Mouse (Mus musculus) hindbrain, embryonic 12.5 days (tissue): ENCODE data around the gene Tbx21. TPM values are rescaled to one million over a fixed set of nuclear protein-coding genes. Genes with fewer than 3 reads are reported as not detected.

Experiments
- ATAC-seq: fragments of 200-750 bp; cut with Nextera tagmentation; 2 replicates; pipeline ENCODE4 v1.8.0; 2017; ENCODE audit warnings: moderate TSS enrichment; ENCODE audit not compliant: low FRiP score
- H3K27ac ChIP-seq: fragments of 300-500 bp; sonication (generic); 2 replicates; pipeline ENCODE4 v1.5.1; 2016; ENCODE audit warnings: mild to moderate bottlenecking
- H3K27me3 ChIP-seq: fragments of 300-500 bp; sonication (generic); 2 replicates; pipeline ENCODE4 v1.6.1; 2016; ENCODE audit warnings: mild to moderate bottlenecking
- H3K36me3 ChIP-seq: fragments of 300-500 bp; sonication (generic); 2 replicates; pipeline ENCODE4 v1.6.1; 2016; ENCODE audit warnings: mild to moderate bottlenecking
- H3K4me1 ChIP-seq: fragments of 300-500 bp; sonication (generic); 2 replicates; pipeline ENCODE4 v1.6.1; 2016
- H3K4me2 ChIP-seq: fragments of 300-500 bp; sonication (generic); replicated peaks from 2 replicates; pipeline ENCODE4 v1.6.1; 2016; ENCODE audit warnings: mild to moderate bottlenecking
- H3K4me3 ChIP-seq: fragments of 300-500 bp; sonication (generic); 2 replicates; pipeline ENCODE4 v1.5.1; 2016; ENCODE audit warnings: mild to moderate bottlenecking
- H3K9ac ChIP-seq: fragments of 300-500 bp; sonication (generic); 2 replicates; pipeline ENCODE4 v1.6.1; 2016; ENCODE audit warnings: mild to moderate bottlenecking, moderate library complexity
- H3K9me3 ChIP-seq: fragments of 300-500 bp; sonication (generic); replicated peaks from 2 replicates; pipeline ENCODE4 v1.6.1; 2016; ENCODE audit warnings: mild to moderate bottlenecking
- WGBS: fragments of 180-500 bp; shearing (Covaris S2); methylation state at CpG from one replicate; pipeline ENCODE4 v1.1.7; 2016; 5-methylcytosine and 5-hydroxymethylcytosine counted together
- polyA plus RNA-seq: library from polyadenylated mRNA; unstranded; fragments of >200 nt; fragmentation: Nextera tagmentation; extraction: Ambion mirVana; gene quantifications from 2 replicates; pipeline ENCODE4 v1.2.1, GENCODE M21; 2016

Tbx21 gene
- polyA plus RNA-seq: 0.10 TPM in 1 of 2 replicates, not detected in the other

DNA sequence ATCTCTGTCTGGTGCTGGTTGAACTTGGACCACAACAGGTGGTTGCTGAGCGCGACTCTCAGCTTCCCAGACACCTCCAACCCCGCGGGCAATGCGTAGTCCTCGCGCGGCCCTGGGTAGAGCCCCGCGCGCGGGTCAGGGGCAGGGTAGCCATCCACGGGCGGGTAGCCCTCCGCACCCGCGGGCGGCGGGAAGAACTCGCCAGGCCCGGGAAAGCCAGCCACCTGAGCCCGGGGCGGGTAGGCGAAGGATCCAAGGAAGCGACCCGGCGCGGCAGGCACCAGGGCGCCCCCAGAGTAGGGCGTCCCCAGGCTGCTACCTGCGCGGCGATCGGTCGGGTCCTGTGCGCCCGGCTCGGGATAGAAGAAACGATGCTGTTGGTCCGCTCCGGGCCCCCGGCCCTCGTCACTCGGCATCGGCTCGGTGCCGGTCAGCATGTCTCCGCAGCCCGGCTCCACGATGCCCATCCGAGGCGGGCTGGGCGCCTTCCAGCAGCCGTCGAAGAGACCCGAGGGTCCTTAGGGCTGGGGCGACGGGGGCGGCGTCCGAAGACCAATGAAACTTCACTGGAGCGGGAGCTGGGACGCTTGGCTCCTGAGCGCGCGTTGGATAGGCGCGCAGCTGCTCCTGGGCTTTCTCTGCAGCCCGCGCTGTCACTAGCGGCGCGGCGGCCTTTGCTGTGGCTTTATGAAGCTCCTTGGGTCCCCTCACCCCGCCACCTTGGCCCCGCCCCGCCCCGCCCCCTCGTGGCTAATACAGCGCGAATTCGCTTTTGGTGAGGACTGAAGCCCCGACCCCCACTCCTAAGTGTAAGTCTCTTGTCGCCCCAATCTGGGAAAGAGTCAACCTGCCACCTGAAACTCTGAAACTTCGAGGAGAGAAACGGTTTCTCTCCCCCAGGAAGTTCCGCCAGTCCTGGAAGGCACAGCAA is at the start of gene Tbx21:
Gene Tbx21 (minus strand): TSS at position 661 of the 931 bp plus-strand sequence.
- peak within 1 kb of the TSS; percentile 69 for H3K4me2 ChIP-seq
- H3K4me1 ChIP-seq: peaks cover 19% of the 10 kb centered on the region
- H3K4me3 ChIP-seq: peak within 1 kb of the TSS; percentile 40
- no peak for ATAC-seq
- H3K36me3 ChIP-seq: no peaks in the 10 kb centered on the region
- H3K9me3 ChIP-seq: no peaks in the 10 kb centered on the region
- H3K27me3 ChIP-seq: peaks cover 76% of the 10 kb centered on the region
- H3K9ac ChIP-seq: peak within 1 kb of the TSS; percentile 39; the same call in 1 of the 2 replicates
- H3K27ac ChIP-seq: no peak within 1 kb of the TSS
- under 1% methylated on average over 87 of the region's 87 CpGs for WGBS

DNA sequence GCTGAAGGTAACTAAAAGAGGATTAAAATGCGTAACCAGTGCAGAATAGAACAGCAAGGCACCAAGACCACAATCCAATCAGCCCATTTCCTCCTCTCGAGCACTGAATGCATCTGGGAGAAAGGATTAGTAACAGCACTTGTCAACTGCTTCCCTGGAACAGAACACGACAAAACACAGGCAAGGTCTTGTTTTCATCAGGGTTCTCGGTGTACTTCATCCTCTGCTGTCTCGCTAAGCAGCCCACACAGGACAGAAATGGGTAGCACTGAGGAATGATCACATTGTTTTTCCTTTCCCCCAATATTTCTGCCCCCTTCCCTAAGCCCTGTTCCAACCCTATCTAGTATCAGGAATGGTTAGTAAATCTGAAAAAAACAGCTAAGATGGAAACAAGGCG is 45.2 kb upstream of the Tbx21 start:
- H3K27me3 ChIP-seq: no peaks in the 10 kb centered on the region
- H3K4me3 ChIP-seq: no peak overlapping the region
- H3K9me3 ChIP-seq: no peaks in the 10 kb centered on the region
- WGBS: 72% methylated on average over 6 of the region's 6 CpGs
- no peaks in the 10 kb centered on the region for H3K4me1 ChIP-seq
- no peak overlapping the region for H3K9ac ChIP-seq
- H3K36me3 ChIP-seq: peaks cover 96% of the 10 kb centered on the region
- no peak overlapping the region for H3K27ac ChIP-seq
- ATAC-seq: no peak
- no peak overlapping the region for H3K4me2 ChIP-seq

DNA sequence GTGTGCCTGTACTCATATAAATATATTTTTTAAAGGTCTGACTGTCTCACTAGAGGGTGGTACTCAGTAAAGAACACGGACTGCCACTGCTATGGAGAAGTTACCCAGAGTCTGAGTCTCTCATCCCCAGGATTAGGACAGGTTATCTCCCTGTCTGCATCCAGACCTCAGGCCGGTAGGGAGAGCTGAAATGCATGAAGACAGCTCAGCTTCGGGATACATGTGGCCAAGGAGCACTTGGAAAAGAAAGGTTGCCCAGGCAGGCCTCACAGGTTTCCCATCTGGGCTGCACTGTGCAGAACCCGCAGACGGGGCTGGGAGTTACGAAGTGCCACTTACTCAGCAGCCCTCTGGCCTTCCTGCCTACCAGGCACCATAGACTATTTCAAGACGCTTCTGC is 41.9 kb upstream of the Tbx21 start:
- no peak overlapping the region for H3K4me3 ChIP-seq
- no peaks in the 10 kb centered on the region for H3K27me3 ChIP-seq
- no peak overlapping the region for H3K4me2 ChIP-seq
- no peaks in the 10 kb centered on the region for H3K9me3 ChIP-seq
- 81% methylated on average over 7 of the region's 7 CpGs for WGBS
- ATAC-seq: no peak
- peaks cover 11% of the 10 kb centered on the region for H3K4me1 ChIP-seq
- no peak overlapping the region for H3K27ac ChIP-seq
- no peak overlapping the region for H3K9ac ChIP-seq
- H3K36me3 ChIP-seq: peaks cover 70% of the 10 kb centered on the region

DNA sequence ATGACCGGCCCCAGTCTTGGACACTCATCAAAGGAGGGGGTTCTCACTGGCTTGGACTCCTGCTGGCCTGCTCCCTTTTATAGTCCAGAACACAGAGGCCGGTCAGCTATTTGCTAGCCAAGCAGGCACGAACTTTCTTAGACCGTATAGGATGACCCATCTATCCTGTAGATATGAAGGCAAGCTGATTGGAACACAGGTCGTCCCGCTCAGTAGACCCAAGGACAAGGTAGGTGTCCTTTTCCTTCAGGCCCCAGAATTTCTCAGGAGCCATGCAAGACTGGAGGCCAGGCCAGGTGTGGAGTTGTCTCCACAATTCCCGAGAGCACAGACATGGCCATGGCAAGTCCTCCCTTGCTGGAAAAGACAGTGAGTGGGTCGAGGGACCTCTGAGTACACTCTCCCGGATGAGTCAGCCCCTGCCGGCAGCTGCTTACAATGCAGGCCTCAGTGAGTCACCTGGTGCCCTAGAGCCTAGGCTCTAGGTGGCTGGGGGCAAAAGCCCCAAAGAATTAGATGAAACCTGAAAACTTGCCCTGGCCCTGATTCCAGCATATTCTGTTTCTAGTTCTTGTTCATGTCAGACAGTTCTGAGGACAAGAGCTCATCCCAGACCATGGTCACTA is 37.6 kb upstream of the Tbx21 start:
- ATAC-seq: no peak
- Histone ChIP-seq H3K27ac (no peak overlapping the region; the same call in 1 of the 2 replicates), H3K4me1 (peaks cover 33% of the 10 kb centered on the region), H3K9ac (no peak overlapping the region), H3K4me2 (peak overlapping the region; percentile 86), H3K27me3 (peaks cover 15% of the 10 kb centered on the region; the same call in 1 of the 2 replicates), H3K9me3 (no peaks in the 10 kb centered on the region), H3K36me3 (peaks cover 33% of the 10 kb centered on the region), H3K4me3 (0 out of 2 replicates have a peak overlapping the region, but pooled peaks have one; percentile 3)
- 25% methylated on average over 10 of the region's 10 CpGs for WGBS

DNA sequence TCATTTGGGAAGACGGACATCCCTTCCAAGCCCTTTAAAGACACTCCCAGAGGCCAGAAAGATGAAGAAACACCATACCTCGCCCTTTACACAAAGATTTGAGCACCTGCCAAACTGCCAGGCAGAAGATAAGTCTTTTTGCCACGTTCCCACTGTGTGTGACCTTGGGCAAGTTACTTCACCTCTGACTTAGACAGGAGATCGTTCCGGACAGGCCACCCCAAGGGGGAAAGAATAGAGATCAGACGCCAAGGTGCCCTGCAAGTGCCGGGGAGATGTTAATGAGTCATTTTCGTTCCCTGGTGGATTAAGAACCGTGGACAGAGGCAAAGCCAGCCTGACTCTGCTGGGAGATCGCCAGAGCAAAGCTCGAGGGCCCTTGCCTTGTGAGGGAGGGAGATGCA is 36.9 kb upstream of the Tbx21 start:
- ATAC-seq: no peak
- Histone ChIP-seq H3K27me3 (peaks cover 21% of the 10 kb centered on the region; the same call in 1 of the 2 replicates), H3K4me3 (peak overlapping the region; percentile 81), H3K9me3 (no peaks in the 10 kb centered on the region), H3K4me2 (peak overlapping the region; percentile 86), H3K36me3 (peaks cover 25% of the 10 kb centered on the region), H3K27ac (peak overlapping the region; percentile 96; the same call in 1 of the 2 replicates), H3K9ac (peak overlapping the region; percentile 91), H3K4me1 (peaks cover 33% of the 10 kb centered on the region)
- WGBS: 1% methylated on average over 11 of the region's 11 CpGs

DNA sequence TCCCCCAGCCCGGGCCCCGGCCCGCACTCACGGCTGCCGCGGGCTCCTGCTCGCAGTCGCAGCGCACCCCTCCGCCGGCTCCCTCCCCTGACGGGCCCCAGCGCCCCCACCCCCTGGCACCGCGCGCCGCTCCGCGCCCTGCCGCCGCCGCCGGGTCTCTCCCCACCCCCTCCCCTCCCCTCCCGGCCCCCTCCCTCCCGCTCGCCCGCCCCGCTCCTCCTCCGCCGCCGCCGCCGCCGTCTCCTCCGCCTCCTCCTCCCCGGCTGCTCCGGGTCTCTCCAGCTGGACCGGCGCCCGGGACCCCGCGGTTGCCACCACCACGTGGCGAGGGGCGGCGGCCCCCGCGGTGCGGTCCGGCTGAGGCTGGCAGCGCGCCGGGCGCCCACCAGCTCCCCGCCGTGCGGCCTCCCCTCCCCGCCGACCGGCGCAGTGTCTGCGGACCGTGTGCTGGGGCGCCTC is 36.2 kb upstream of the Tbx21 start, which contains the start of gene Tbkbp1:
Gene Tbkbp1 (minus strand): TSS at position 153 of the 459 bp plus-strand sequence.
- Histone ChIP-seq H3K4me3 (peak within 1 kb of the TSS; percentile 81), H3K4me1 (peaks cover 33% of the 10 kb centered on the region), H3K4me2 (peak within 1 kb of the TSS; percentile 86), H3K36me3 (peaks cover 22% of the 10 kb centered on the region), H3K9me3 (no peaks in the 10 kb centered on the region), H3K27me3 (peaks cover 21% of the 10 kb centered on the region; the same call in 1 of the 2 replicates), H3K27ac (peak within 1 kb of the TSS; percentile 96), H3K9ac (peak within 1 kb of the TSS; percentile 91)
- under 1% methylated on average over 24 of the region's 64 CpGs for WGBS
- peak; percentile 54 for ATAC-seq

DNA sequence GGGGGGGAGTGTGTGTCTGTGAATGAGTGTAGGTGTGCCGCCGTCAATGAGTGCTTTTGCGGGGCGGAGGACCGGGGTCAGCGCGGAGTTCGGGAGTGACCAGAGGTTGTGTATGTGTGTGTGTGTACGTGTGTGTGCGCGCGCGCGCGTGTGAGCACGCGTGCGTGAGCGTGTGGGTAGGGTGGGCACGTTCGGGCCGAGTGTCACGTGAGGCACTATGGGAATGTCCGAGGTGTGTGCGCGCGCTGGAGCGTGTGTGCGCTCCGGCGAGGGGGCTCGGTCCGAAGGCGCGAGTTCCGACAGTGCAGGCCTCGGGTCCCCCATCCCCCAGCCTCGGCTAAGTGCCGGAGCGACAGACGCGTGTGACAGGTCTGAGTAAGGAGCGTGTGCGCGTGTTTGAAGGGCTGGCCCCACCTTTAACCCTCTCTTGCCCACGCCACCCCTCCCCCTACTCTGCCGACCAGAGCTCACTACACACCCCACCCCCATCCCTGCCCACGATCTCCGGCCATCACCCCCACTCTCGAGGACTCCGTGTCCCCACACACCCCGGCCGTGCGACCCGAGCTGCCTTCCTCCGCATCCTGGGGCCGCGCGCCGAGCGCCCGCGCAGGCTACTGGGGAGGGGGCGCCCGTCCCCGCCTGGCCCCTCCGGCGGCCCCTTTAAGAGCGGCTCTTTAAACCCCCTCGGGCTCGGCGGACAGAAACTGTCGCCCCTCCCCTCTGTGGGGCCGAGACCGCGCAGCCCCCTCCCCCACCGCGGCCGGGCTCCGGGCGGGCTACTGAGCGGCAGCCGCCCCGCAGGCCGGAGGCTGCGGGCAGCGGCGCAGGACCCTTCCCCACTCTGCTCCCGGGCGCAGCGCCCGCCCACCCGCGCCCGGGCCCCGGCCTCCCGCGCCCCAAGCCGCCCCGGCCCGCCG is 35.5 kb upstream of the Tbx21 start:
- peaks cover 16% of the 10 kb centered on the region for H3K36me3 ChIP-seq
- H3K27ac ChIP-seq: peak overlapping the region; percentile 96
- no peaks in the 10 kb centered on the region for H3K9me3 ChIP-seq
- peak overlapping the region; percentile 86 for H3K4me2 ChIP-seq
- peak overlapping the region; percentile 91 for H3K9ac ChIP-seq
- peaks cover 33% of the 10 kb centered on the region for H3K4me1 ChIP-seq
- H3K27me3 ChIP-seq: peaks cover 21% of the 10 kb centered on the region; the same call in 1 of the 2 replicates
- peak overlapping the region; percentile 81 for H3K4me3 ChIP-seq
- under 1% methylated on average over 77 of the region's 102 CpGs for WGBS
- peak; percentile 81 for ATAC-seq

DNA sequence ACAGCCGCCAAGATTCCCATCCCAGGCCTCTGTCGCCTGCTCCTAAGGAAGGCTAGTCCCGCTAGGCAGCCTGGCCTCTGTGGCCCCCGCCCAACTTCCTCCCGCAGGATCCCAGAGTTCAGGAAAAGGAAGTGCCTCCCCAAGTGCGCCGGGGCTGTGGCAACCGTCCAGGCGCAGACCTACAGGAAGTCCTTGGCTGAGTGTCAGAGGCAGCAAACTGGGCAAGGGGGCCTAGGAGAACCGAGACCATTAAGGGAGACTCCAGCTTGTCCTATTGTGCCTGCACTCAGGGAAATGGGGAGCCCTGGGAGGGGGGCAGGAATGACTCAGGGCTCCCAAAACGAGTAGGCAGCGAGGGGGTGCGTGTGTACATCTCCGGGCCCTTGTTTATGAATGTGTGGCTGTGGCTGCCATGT is 34.9 kb upstream of the Tbx21 start:
- ATAC-seq: no peak

DNA sequence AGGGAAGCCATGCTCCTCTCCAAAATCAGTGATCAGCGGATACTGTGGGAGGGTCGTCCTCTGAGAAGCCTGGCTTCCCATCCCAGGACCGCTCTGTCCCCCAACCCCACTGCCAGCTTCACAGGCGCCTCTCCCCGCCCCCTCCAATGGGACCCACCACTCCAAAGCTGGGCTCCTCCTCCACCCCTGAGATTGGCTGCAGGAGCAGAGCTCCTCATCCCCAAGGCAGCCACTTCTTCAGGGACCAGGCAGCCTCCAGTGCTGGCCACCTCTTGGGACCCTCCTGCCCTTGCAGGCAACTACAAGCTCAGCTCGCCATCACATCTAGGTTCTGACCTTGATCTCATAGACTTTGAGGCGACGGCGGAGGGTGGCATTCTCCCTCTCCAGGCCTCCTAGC is 33.9 kb upstream of the Tbx21 start:
- Histone ChIP-seq H3K4me2 (peak overlapping the region; percentile 86; the same call in 1 of the 2 replicates), H3K4me3 (no peak overlapping the region), H3K27me3 (peaks cover 21% of the 10 kb centered on the region; the same call in 1 of the 2 replicates), H3K4me1 (peaks cover 33% of the 10 kb centered on the region), H3K9me3 (no peaks in the 10 kb centered on the region), H3K27ac (no peak overlapping the region), H3K36me3 (peaks cover 11% of the 10 kb centered on the region), H3K9ac (peak overlapping the region; percentile 91)
- 34% methylated on average over 9 of the region's 9 CpGs for WGBS
- ATAC-seq: no peak

More for the DNA sequence above, 34.9 kb upstream of the Tbx21 start:
- H3K9me3 ChIP-seq: no peaks in the 10 kb centered on the region
- peaks cover 14% of the 10 kb centered on the region for H3K36me3 ChIP-seq
- H3K4me2 ChIP-seq: peak overlapping the region; percentile 86
- peaks cover 33% of the 10 kb centered on the region for H3K4me1 ChIP-seq
- H3K9ac ChIP-seq: peak overlapping the region; percentile 91
- H3K27me3 ChIP-seq: peaks cover 21% of the 10 kb centered on the region; the same call in 1 of the 2 replicates
- peak overlapping the region; percentile 81 for H3K4me3 ChIP-seq
- peak overlapping the region; percentile 96 for H3K27ac ChIP-seq
- WGBS: 1% methylated on average over 14 of the region's 14 CpGs

DNA sequence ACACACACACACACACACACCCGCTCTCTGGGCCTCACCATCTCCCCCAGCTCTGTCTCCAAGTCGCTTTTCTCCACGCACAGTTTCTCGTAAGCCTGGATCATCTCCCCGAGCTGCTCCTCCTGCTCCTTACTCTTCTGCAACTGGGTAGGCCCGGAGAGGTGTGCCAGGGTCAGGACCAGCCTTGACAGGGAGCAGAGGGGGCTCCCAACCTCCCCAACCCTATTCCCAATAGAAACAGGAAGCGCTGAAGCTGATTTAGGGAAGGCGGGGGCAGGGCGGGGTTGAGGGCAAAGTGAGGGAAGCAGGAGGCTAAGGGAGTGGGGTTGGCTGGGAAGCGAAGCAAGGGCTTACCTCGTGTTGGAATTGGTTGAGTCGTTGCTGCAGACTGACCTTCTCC is 33.5 kb upstream of the Tbx21 start:
- Histone ChIP-seq H3K36me3 (peaks cover 14% of the 10 kb centered on the region), H3K9ac (no peak overlapping the region), H3K4me1 (peaks cover 33% of the 10 kb centered on the region), H3K4me3 (no peak overlapping the region), H3K27ac (no peak overlapping the region), H3K27me3 (peaks cover 21% of the 10 kb centered on the region; the same call in 1 of the 2 replicates), H3K4me2 (0 out of 2 replicates have a peak overlapping the region, but pooled peaks have one; percentile 86), H3K9me3 (no peaks in the 10 kb centered on the region)
- 34% methylated on average over 12 of the region's 12 CpGs for whole genome bisulfite sequencing
- no peak for ATAC-seq

DNA sequence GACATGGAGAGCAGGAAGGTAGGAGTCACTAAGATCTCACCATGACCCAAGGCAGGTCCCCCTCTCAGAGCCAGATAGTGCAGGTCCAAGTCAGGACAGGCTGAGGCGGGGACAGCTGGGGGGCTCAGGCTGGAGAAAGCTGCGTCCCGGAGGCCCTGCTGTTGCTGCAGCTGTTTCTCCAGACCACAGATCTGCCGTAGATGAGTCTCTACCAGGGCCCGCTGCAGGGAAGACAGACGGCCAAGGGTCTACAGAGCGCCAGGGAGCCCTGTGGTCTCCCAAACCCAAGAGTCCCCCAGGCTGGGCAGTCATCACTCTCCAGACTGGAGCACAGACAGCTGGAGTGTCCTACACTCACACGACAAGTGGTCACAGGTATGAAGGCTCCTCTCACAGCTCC is 32.2 kb upstream of the Tbx21 start:
- Histone ChIP-seq H3K9me3 (no peaks in the 10 kb centered on the region), H3K4me2 (no peak overlapping the region), H3K36me3 (peaks cover 19% of the 10 kb centered on the region), H3K27ac (no peak overlapping the region), H3K9ac (no peak overlapping the region), H3K4me3 (no peak overlapping the region), H3K4me1 (peaks cover 25% of the 10 kb centered on the region), H3K27me3 (peaks cover 21% of the 10 kb centered on the region; the same call in 1 of the 2 replicates)
- WGBS: 73% methylated on average over 8 of the region's 8 CpGs
- no peak for ATAC-seq
